In genomic region chr17:72960873-72961272, GRCm38 (mm10) we compare ENCODE assay signal across 21 mouse cellular contexts. TPM values are rescaled to one million over a fixed set of nuclear protein-coding genes. Genes with fewer than 3 reads are reported as not detected.
DNase-seq lines count a peak whose midpoint lies in the region; ATAC-seq lines count a peak whose summit lies in the region.
"Had no signal": no experiment of that assay in that cellular context is flagged by ENCODE, and none has a peak within 500 bp of the region (broad histone marks: within the 10 kb centered on the region; RNA-seq: fewer than 3 reads in every experiment).

No protein-coding gene starts in this region.

- H3K27me3 ChIP-seq in splenic B cell, adult 2 months (ENCODE audit: control insufficient read depth, insufficient read depth, low read length, poor library complexity, severe bottlenecking): no peaks in the 10 kb centered on the region
- H3K27me3 ChIP-seq: kidney, embryonic 15.5 days; neural tube, embryonic 15.5 days; stomach, embryonic 15.5 days had no signal

- no peaks in the 10 kb centered on the region for H3K36me3 ChIP-seq in splenic B cell, adult 2 months (ENCODE audit: control insufficient read depth, insufficient read depth, low read length, poor library complexity, severe bottlenecking)
- H3K36me3 ChIP-seq: embryonic facial prominence, embryonic 10.5 days; kidney, embryonic 15.5 days; neural tube, embryonic 15.5 days; stomach, embryonic 15.5 days had no signal

- DNase-seq in spleen, postnatal 36 days (ENCODE audit: low spot score in 2 of 2): peak; percentile 83 to 87
- no peak for DNase-seq in spleen, adult 12 weeks (ENCODE audit: low spot score)
- peak; percentile 81 for DNase-seq in splenic B cell, adult 2 months (ENCODE audit: low read depth, low spot score)
- DNase-seq in testis, postnatal 10 days (ENCODE audit: low spot score): no peak
- no peak for DNase-seq in urinary bladder, adult 18-20 months (ENCODE audit: low spot score in 2 of 2)
- DNase-seq in adrenal gland, postnatal 14 days: no peak
- DNase-seq: adrenal gland, postnatal 10 days; cerebellum, adult 9-10 months; kidney, postnatal 36 days; layer of hippocampus, postnatal 36 days; midbrain, embryonic 14.5 days; thymus, adult 18-20 months; thymus, postnatal 4 days had no signal

- ATAC-seq in activated CD4-positive, CD25-positive, alpha-beta regulatory T cell, adult 4 months: peak; percentile 20
- ATAC-seq in megakaryocyte, adult 5-6 weeks (ENCODE audit: poor library complexity, severe bottlenecking): peak; percentile 91
- ATAC-seq: hindbrain, postnatal 0 days; intestine, postnatal 0 days had no signal

RNA-seq across cellular contexts. Expression of gene Lbh, which starts 42.8 kb away (rescaled TPM):
- 10 to 100 TPM; 24.2 to 29.3 TPM for polyA plus RNA-seq in activated CD4-positive, CD25-positive, alpha-beta regulatory T cell, adult 4 months (2017; shearing (Covaris generic))
- 48.2 and 48.7 TPM in 2 replicates for total RNA-seq in megakaryocyte, adult 5-6 weeks (2015)
- total RNA-seq in megakaryocyte, adult 5-6 weeks (2017): 50.4 and 53.1 TPM in 2 replicates
- total RNA-seq in adrenal gland, postnatal 14 days (2021): 41.7 and 53.4 TPM in 2 replicates

Comparison
In these comparisons a context has a peak if more than half of its experiments do, and no peak if none do; other contexts are left out.
1. DNase-seq: peak in spleen, postnatal 36 days (2 of 2) and splenic B cell, adult 2 months (single experiment); none in spleen, adult 12 weeks (single experiment), testis, postnatal 10 days (single experiment), urinary bladder, adult 18-20 months (0 of 2) and adrenal gland, postnatal 14 days (single experiment).